Mouse (Mus musculus) adrenal gland, adult 10 weeks (tissue): ENCODE data around the gene Awat2. TPM values are rescaled to one million over a fixed set of nuclear protein-coding genes. Genes with fewer than 3 reads are reported as not detected.

Experiments used
- polyA plus RNA-seq: library from polyadenylated mRNA; stranded (reverse); fragments of 350-450 nt; fragmentation: Illumina TruSeq; extraction: RNeasy Lipid Tissue Mini Kit (QIAGEN cat#74804); gene quantifications from one replicate; pipeline ENCODE4 v1.2.3, GENCODE M21; 2014; ENCODE audit warnings: low read depth, low replicate concordance

The Awat2 gene
- polyA plus RNA-seq: not detected

GRCm38 (mm10) chrX:100442617-100443016 lies at the start of gene Awat2:
Gene Awat2 (minus strand): TSS chrX:100442717.

DNA sequence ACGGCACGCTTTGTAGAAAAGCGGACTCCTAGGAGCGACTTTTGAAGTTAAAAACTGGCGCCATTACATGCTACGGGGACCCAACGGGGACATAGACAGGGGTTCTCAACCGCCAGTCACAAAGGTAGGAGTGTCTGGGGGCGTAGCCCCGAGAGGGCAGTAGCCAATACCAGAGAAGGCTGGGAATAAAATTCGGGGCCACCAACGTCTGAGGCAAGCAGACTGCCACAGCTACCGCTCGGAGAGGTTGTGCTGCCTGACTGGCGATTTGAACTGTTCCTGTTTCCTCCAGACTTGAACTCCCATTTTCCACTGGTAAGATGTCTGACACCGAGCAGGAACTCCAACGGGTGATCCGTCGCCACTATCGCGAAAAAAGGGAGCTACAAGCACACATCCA lies 13.8 kb downstream of the Awat2 start, which contains the start of gene Otud6a:
Gene Otud6a (plus strand): TSS at position 321 of the 400 bp plus-strand sequence.

Other genes starting within 250 kb of the Awat2 start
- not detected for gene Otud6a, start 13.7 kb downstream of the Awat2 start, polyA plus RNA-seq
- 84.4 TPM for gene Igbp1, start 51.6 kb upstream of the Awat2 start, polyA plus RNA-seq
- not detected for gene Dgat2l6, start 82.1 kb upstream of the Awat2 start, polyA plus RNA-seq
- gene Awat1, start 129.5 kb upstream of the Awat2 start, polyA plus RNA-seq: not detected
- gene P2ry4, start 152.2 kb upstream of the Awat2 start, polyA plus RNA-seq: not detected
- not detected for gene Arr3, start 162.8 kb upstream of the Awat2 start, polyA plus RNA-seq
- 1.9 TPM for gene Kif4, start 183.0 kb upstream of the Awat2 start, polyA plus RNA-seq
- 73.1 TPM for gene Pdzd11, start 183.9 kb upstream of the Awat2 start, polyA plus RNA-seq